In the genomic region with DNA sequence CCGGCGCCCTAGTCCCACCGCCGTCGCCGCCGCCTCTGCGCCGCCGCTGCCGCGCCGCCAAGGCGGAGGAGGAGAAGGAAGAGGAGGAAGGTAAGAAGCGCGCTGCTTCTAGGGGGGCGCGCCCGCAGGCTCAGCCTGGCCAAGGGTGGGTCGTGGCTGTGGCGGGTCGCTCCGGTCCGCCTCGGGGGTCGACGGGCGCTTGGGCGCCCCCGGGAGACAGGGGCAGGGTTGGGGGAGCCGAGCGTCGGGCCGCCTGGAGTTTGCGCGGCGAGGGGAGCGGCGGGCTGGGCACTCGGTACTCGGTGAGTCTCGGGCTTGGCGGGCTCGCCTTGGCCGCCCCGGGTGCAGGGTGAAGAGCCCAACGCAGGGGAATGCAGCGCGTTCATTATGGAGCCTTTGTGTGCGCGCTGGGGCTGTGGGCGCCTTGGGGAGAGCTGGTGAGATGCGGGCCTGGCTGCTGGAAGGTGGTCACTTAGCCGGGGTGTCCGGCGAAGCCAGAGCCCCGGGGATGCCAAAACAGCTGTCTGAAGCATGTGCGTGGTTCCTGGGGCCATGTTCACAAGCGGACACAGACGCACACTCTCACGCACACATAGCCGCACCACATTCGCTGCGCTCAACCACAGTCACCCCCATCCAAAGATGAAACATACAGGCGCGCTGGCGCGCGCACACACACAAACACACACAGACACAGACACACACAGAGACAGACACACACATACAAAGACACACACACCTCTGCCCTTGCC, we compare ENCODE assay signal across 9 mouse cellular contexts.
DNase-seq lines count a peak whose midpoint lies in the region; ATAC-seq lines count a peak whose summit lies in the region.
"Had no signal": no experiment of that assay in that cellular context is flagged by ENCODE, and none has a peak within 500 bp of the region (broad histone marks: within the 10 kb centered on the region; RNA-seq: fewer than 3 reads in every experiment).

No protein-coding gene starts in this region.

- H3K36me3 ChIP-seq in heart, embryonic 12.5 days: no peaks in the 10 kb centered on the region
- H3K36me3 ChIP-seq in limb, embryonic 12.5 days: no peaks in the 10 kb centered on the region

- H3K4me2 ChIP-seq in heart, embryonic 12.5 days: peak overlapping the region; percentile 94
- H3K4me2 ChIP-seq in limb, embryonic 12.5 days: peak overlapping the region; percentile 75

- 0 out of 2 replicates have a peak, but pooled peaks cover 3% of the 10 kb centered on the region for H3K9me3 ChIP-seq in heart, embryonic 12.5 days (replicated peaks)
- H3K9me3 ChIP-seq in limb, embryonic 12.5 days: no peaks in the 10 kb centered on the region

- WGBS in heart, embryonic 12.5 days: 16% methylated on average over 45 of the region's 69 CpGs
- 22% methylated on average over 65 of the region's 69 CpGs for WGBS in limb, embryonic 12.5 days

- peaks cover 68% of the 10 kb centered on the region for H3K27me3 ChIP-seq in heart, embryonic 12.5 days (replicated peaks)
- H3K27me3 ChIP-seq in limb, embryonic 12.5 days: peaks cover 88% of the 10 kb centered on the region
- H3K27me3 ChIP-seq: CH12.LX had no signal

- DNase-seq in heart, adult 11 months: no peak
- DNase-seq in R1 (ENCODE audit: low read depth, low spot score): peak; percentile 18
- peak; percentile 7 to 10 for DNase-seq in frontal cortex, postnatal 10 days (ENCODE audit: low spot score in 2 of 2)
- DNase-seq in retina, postnatal 1 day: peak; percentile 37
- no peak for DNase-seq in urinary bladder, adult 2 months (ENCODE audit: low spot score)
- DNase-seq in urinary bladder, postnatal 14 days (ENCODE audit: low spot score): no peak

- peak overlapping the region; percentile 54 for H3K9ac ChIP-seq in heart, embryonic 12.5 days
- H3K9ac ChIP-seq in limb, embryonic 12.5 days (replicated peaks): peak overlapping the region; percentile 62

- H3K4me3 ChIP-seq in heart, embryonic 12.5 days: peak overlapping the region; percentile 67
- H3K4me3 ChIP-seq in limb, embryonic 12.5 days (replicated peaks): peak overlapping the region; percentile 55

- 0 out of 2 replicates have a peak, but pooled peaks cover 3% of the 10 kb centered on the region for H3K4me1 ChIP-seq in heart, embryonic 12.5 days (replicated peaks)
- no peaks in the 10 kb centered on the region for H3K4me1 ChIP-seq in limb, embryonic 12.5 days (replicated peaks)

- ATAC-seq in heart, embryonic 12.5 days (ENCODE audit: insufficient number of reproducible peaks, low FRiP score): 0 out of 2 replicates have a peak, but pooled peaks have one; percentile 29
- ATAC-seq in limb, embryonic 12.5 days (ENCODE audit: insufficient number of reproducible peaks, insufficient read depth, low FRiP score, low TSS enrichment, low read depth): peak; percentile 46; the same call in 1 of the 2 replicates

- H3K27ac ChIP-seq in heart, embryonic 12.5 days (ENCODE audit: poor library complexity, severe bottlenecking): no peak overlapping the region
- no peak overlapping the region for H3K27ac ChIP-seq in limb, embryonic 12.5 days

Comparison
In these comparisons a context has a peak if more than half of its experiments do, and no peak if none do; other contexts are left out.
1. DNase-seq: peak in R1 (single experiment), frontal cortex, postnatal 10 days (2 of 2) and retina, postnatal 1 day (single experiment); none in heart, adult 11 months (single experiment), urinary bladder, adult 2 months (single experiment) and urinary bladder, postnatal 14 days (single experiment).